Mouse (Mus musculus) ZHBTc4 (cell line): Measurements from ENCODE around the gene Pih1d2.

Source experiments
- DNase-seq: peaks from one replicate; pipeline ENCODE4 v3.0.0-alpha.2; 2011; ENCODE audit warnings: low read depth, low spot score

The Pih1d2 gene

GRCm38 (mm10) chr9:50616766-50617603 is at the start of gene Pih1d2, which contains the start of gene Nkapd1:
Pih1d2 (plus strand) TSS chr9:50617321.
Nkapd1 (minus strand) TSS chr9:50617464.
- peak; percentile 96 for DNase-seq

GRCm38 (mm10) chr9:50567372-50567771 is 49.7 kb upstream of the Pih1d2 start:
- no peak for DNase-seq

DNA sequence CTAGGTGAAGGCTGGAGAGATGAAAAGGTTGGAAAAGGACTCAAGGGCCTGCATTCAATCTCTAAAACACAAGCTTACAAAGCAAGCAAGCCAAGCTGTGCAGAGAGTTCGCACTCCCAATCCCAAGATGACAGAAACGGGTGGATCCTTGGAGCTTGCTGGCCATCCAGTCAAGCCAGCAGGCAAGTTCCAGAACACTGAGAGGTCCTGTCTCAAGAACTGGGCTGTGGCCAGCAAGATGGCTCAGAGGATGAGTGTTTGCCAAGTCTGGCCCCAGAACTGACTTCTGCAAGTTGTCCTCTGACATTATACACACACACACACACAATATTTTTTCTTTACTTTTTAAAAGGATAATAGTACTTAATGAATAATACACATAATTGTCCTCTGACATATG is 49.2 kb upstream of the Pih1d2 start:
- no peak for DNase-seq

DNA sequence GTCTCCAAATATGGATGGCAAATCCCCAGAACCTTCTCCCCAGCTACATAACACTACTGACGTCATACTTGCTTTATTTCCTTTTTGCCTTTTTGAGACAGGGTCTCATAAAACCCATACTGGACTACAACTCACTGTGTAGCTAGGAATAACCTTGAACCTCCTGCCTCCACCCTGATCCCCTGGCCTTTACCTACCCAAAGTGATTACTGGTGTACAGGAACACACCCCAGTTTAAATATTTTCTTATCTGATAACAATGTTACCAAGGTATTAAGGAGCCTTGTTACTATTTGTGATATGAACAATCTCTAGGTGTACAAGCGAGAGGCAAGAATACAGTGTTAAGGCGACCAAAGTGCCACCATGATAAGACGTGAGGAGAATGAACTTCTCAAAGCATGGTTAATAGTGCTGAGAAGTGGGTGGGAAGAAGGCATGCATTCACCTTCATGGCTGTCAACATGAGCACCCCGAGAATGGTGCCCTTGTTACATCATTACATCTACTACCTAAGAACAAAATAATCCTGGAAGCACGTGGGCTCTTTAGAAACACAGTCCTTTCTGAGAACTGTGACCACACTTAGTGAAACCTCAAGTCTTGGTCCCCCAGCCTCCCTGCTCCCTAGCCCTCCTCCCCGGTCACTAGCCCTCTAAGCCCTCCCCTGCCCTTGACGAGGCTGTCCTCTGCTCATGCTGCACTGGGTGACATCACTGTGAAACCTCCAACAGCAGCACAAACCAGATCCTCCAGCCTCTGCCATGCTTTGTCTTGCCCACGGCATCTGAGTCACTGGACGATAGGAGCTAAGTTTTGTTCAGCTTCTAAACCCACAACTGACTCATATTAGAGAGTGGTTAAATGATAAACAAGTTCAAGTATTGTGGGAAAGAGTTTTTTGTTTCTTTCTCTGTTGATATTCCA is 47.3 kb upstream of the Pih1d2 start:
- no peak for DNase-seq

DNA sequence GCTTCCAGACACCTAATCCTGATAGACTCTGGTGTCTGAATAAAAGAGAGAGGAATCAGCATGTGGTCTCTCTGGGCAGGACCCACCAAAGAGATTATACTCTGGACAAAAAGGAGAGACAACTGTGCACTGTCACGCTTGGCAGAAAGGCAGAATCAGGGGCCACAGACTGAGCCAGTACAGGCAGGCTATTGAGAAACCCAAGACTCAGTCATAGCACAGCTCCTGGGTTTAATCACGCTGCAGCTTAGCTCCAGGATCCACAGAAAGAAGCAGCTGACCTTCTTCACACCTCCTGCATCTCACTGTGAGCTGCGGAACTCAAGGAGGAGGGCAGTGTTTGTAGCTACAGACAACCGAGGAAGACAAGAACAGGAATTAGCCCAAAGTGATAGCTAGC is 36.8 kb upstream of the Pih1d2 start:
- DNase-seq: no peak

DNA sequence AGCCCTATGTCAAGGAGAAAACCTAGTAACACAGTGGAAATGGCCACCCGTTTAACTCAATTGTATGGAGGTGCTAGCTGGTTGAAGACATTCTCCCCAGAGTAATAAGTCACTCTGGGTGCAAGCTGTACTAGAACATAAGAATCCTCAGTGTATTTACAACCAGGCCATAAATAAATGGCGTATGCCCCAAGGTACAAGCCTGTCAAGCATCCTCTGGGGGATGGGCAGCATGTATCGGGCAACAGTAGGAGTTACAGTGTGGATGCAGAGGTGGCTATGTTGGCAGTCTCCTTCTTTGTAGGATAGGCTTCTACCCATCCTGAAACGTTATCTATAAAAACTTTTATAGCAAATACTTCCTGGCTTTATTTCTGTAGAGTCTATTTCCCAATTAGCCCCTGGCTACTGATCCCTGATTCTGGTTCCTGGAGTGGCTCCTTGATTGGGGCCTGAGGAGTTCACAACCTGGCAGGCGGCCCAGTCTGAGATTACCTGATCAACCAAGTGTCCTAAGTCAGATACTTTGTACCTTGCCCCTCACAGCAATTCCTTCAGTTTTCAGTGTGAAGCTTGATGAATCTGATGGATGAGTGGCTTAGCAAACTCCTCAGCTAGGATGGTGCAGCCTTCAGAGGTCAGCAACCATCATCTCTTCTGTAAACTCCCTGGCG is 31.8 kb upstream of the Pih1d2 start:
- DNase-seq: no peak

DNA sequence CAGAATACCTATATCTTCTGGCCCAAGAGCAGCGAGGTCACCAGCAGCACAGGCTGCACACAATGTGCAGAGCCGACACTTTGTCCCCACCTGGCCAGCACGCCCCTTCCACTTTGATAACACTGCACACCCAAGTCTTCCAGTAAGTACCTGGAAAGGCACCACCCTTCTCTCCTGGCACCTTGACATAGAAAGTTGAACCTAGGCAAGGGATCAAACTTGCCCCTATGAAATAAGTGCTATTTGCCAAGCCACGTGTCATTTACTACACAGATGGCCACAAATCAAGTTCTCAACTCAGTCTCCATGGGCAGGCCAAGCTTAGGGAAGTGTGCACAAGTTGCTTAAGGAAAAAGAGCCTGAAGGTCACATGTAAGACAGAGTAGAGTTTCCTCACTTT is 30.2 kb upstream of the Pih1d2 start:
- no peak for DNase-seq

GRCm38 (mm10) chr9:50590856-50591518 is 26.1 kb upstream of the Pih1d2 start:
- DNase-seq: no peak

GRCm38 (mm10) chr9:50592955-50593354 is 24.2 kb upstream of the Pih1d2 start:
- DNase-seq: peak; percentile 16

DNA sequence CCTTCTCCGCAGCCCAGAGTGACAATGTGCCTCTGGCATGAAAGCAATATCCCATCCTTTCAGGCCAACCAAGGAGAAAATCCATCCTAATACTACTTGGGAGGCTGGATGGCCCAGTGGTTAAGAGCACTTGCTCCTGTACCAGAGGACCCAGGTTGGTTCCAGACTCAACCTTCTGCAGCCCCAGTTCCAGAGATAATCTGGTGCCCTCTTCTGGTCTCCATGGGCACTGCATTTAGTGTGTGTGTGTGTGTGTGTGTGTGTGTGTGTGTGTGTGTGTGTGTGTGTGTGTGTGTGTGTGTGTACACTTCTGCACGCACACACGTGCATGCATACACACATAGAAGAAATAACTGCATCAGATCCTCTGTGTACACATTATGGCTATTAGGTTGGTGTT is 23.6 kb upstream of the Pih1d2 start:
- DNase-seq: peak; percentile 72

DNA sequence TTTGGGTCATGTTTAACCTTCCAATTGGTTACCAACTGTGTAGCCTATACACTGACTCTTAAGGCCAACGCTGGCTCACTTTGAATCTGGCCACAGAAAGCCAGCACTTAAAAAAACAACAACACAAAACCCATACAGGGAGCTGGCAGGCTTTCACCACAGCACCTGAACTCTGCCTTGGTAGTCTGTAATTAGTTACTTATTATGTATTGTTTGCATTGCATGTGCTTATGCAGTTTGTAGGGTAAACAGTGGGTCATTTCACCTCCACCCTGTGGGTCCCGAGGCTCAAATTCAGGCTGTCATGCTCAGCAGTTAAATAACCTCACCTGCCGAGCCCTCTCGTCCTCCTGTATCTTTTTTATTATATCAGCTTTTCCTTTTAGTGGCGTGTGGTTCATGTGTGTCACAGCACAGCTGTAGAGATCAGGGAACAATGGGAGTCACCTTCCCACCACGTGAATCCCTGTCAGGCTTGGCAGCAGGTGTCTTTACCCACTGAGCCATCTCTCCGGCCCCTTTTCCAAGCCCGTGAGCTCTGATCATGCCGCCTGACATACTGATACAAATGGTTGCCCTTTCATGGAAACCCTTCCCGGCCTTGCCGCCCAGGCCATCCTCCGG is 22.2 kb upstream of the Pih1d2 start:
- DNase-seq: no peak

- no peak for DNase-seq
These were observed 20.1 kb upstream of the Pih1d2 start for GRCm38 (mm10) chr9:50596973-50597372.

- no peak for DNase-seq
These were observed 15.6 kb upstream of the Pih1d2 start for GRCm38 (mm10) chr9:50601536-50601935.

GRCm38 (mm10) chr9:50602055-50602845 is 14.9 kb upstream of the Pih1d2 start:
- peak; percentile 68 for DNase-seq

- peak; percentile 98 for DNase-seq
These were observed 13.7 kb upstream of the Pih1d2 start, which contains the start of the genes Sdhd and Timm8b for GRCm38 (mm10) chr9:50603189-50603997. Sdhd (minus strand) TSS chr9:50603812. Timm8b (plus strand) TSS chr9:50603910.

GRCm38 (mm10) chr9:50603998-50604324 is 13.2 kb upstream of the Pih1d2 start:
- DNase-seq: no peak

GRCm38 (mm10) chr9:50604338-50604737 is 12.8 kb upstream of the Pih1d2 start:
- DNase-seq: no peak

- no peak for DNase-seq
These were observed 5.0 kb upstream of the Pih1d2 start for GRCm38 (mm10) chr9:50612115-50612514.

GRCm38 (mm10) chr9:50616161-50616560 is 960 bp upstream of the Pih1d2 start:
- no peak for DNase-seq
